Mouse (Mus musculus): ENCODE data around the gene Olfr1225.

GRCm38 (mm10) chr2:89151460-89151859 lies 23.0 kb downstream of the Olfr1225 start, which contains the start of gene Olfr1223:
- TF ChIP-seq GATA1 (IDR thresholded peaks at IDR 0.05; ENCODE audit: low read length) (no peak), TAL1 (IDR thresholded peaks at IDR 0.05; ENCODE audit: low read length) (no peak)

Data from erythroblast, embryonic 14.5 days (primary cell).